Mouse (Mus musculus) heart, embryonic 12.5 days (tissue): ENCODE data around the gene BC048562. TPM values are rescaled to one million over a fixed set of nuclear protein-coding genes. Genes with fewer than 3 reads are reported as not detected.

Source experiments
- ATAC-seq: fragments of 200-750 bp; cut with Nextera tagmentation; 2 replicates; pipeline ENCODE4 v1.8.0; 2017; ENCODE audit warnings: moderate TSS enrichment, moderate library complexity; ENCODE audit not compliant: insufficient number of reproducible peaks, low FRiP score
- H3K27ac ChIP-seq: fragments of 300-500 bp; sonication (generic); 2 replicates; pipeline ENCODE4 v1.5.1; 2016; ENCODE audit warnings: mild to moderate bottlenecking, moderate library complexity; ENCODE audit not compliant: poor library complexity, severe bottlenecking
- H3K27me3 ChIP-seq: fragments of 300-500 bp; sonication (generic); replicated peaks from 2 replicates; pipeline ENCODE4 v1.6.1; 2016; ENCODE audit warnings: mild to moderate bottlenecking, moderate library complexity
- H3K36me3 ChIP-seq: fragments of 300-500 bp; sonication (generic); 2 replicates; pipeline ENCODE4 v1.6.1; 2016; ENCODE audit warnings: mild to moderate bottlenecking, moderate library complexity
- H3K4me1 ChIP-seq: fragments of 300-500 bp; sonication (generic); replicated peaks from 2 replicates; pipeline ENCODE4 v1.6.1; 2016; ENCODE audit warnings: mild to moderate bottlenecking
- H3K4me2 ChIP-seq: fragments of 300-500 bp; sonication (generic); 2 replicates; pipeline ENCODE4 v1.6.1; 2016; ENCODE audit warnings: mild to moderate bottlenecking, moderate library complexity
- H3K4me3 ChIP-seq: fragments of 300-500 bp; sonication (generic); 2 replicates; pipeline ENCODE4 v1.5.1; 2016; ENCODE audit warnings: mild to moderate bottlenecking
- H3K9ac ChIP-seq: fragments of 300-500 bp; sonication (generic); 2 replicates; pipeline ENCODE4 v1.6.1; 2016; ENCODE audit warnings: mild to moderate bottlenecking, moderate library complexity
- H3K9me3 ChIP-seq: fragments of 300-500 bp; sonication (generic); replicated peaks from 2 replicates; pipeline ENCODE4 v1.6.1; 2016; ENCODE audit warnings: mild to moderate bottlenecking, moderate library complexity
- WGBS: fragments of 180-500 bp; shearing (Covaris S2); methylation state at CpG from one replicate; pipeline ENCODE4 v1.1.7; 2016; 5-methylcytosine and 5-hydroxymethylcytosine counted together
- polyA plus RNA-seq: library from polyadenylated mRNA; unstranded; fragments of >200 nt; fragmentation: Nextera tagmentation; extraction: Ambion mirVana; gene quantifications from 2 replicates; pipeline ENCODE4 v1.2.1, GENCODE M21; 2016

The BC048562 gene
- polyA plus RNA-seq: not detected in 2 replicates

DNA sequence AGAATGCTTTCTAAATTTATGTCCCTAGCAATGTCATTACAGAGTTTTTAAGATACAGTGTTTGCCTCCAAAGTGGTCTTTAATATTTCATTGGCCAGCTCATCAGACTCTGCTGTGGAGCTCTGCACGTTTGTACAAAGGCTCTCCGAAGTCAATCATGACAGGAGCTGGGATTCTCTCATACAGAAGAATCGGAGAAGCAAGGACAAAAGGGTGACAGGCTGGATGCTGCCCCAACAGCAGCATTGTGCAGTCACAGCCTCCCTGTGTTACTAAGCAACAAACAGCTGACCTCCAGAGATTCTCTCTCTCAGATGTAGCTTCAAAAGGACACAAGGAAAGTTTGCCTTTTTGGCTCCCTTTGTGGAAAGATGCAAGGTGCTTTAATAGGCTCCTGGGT, at the start of gene BC048562:
BC048562 (plus strand) TSS at position 301 of the 400 bp plus-strand sequence.
- Histone ChIP-seq H3K4me2 (no peak within 1 kb of the TSS), H3K4me3 (no peak within 1 kb of the TSS), H3K27ac (no peak within 1 kb of the TSS), H3K9me3 (no peaks in the 10 kb centered on the region; the same call in 1 of the 2 replicates), H3K27me3 (no peaks in the 10 kb centered on the region), H3K36me3 (no peaks in the 10 kb centered on the region), H3K9ac (no peak within 1 kb of the TSS), H3K4me1 (peaks cover 20% of the 10 kb centered on the region)
- ATAC-seq: no peak
- 71% methylated on average over 3 of the region's 3 CpGs for WGBS

- ATAC-seq: no peak
- H3K4me2 ChIP-seq: no peak overlapping the region
- no peaks in the 10 kb centered on the region for H3K9me3 ChIP-seq
- H3K27ac ChIP-seq: no peak overlapping the region
- no peak overlapping the region for H3K9ac ChIP-seq
- peaks cover 95% of the 10 kb centered on the region for H3K36me3 ChIP-seq
- no peaks in the 10 kb centered on the region for H3K27me3 ChIP-seq
- WGBS: 81% methylated on average over 4 of the region's 4 CpGs
- H3K4me3 ChIP-seq: no peak overlapping the region
- H3K4me1 ChIP-seq: no peaks in the 10 kb centered on the region
These were observed 49.5 kb upstream of the BC048562 start for GRCm38 (mm10) chr9:108386816-108387215.

DNA sequence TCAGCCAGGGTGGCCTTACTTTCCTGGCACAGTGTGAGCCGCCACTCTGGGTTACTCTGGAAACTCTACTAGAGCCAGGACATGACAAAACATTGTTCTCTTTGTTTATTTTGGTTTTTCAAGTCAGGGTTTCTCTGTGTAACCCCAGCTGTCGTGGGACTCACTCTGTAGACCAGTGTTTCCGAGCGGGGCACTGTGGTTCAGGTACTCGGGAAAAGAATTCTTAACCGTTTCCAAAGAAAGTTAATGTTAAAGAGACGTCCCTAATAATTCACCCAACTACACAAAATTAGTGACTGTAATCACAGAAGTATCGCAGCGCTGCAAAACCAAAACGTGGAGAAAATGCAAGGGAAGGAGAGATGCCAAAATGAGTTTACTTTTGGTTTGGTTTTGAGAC, 47.7 kb upstream of the BC048562 start:
- H3K4me1 ChIP-seq: no peaks in the 10 kb centered on the region
- peaks cover 95% of the 10 kb centered on the region for H3K36me3 ChIP-seq
- H3K9ac ChIP-seq: no peak overlapping the region
- no peaks in the 10 kb centered on the region for H3K27me3 ChIP-seq
- no peak overlapping the region for H3K4me2 ChIP-seq
- 89% methylated on average over 10 of the region's 10 CpGs for WGBS
- no peak overlapping the region for H3K27ac ChIP-seq
- no peaks in the 10 kb centered on the region for H3K9me3 ChIP-seq
- no peak overlapping the region for H3K4me3 ChIP-seq
- ATAC-seq: no peak

DNA sequence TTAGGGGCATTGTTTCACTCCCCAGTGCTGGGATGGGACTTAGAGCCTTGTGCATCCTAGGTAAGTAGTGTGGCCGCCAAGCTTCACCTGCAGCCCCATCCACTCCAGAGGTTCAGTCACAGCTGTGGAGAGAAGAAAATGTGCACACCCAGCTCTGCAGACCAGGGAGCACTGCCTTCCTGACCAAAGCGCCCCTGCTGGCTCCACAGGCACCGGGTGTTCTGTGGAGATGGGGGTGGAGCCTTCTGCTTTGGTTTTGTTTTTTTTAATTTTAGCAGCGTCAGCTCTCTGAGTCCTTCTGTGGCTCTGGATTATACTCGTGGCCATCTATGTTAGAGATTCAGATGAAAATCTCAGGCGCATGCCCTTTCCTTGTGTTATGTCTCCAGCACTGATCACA, 47.1 kb upstream of the BC048562 start:
- no peaks in the 10 kb centered on the region for H3K27me3 ChIP-seq
- WGBS: 81% methylated on average over 6 of the region's 6 CpGs
- no peak overlapping the region for H3K4me3 ChIP-seq
- H3K4me2 ChIP-seq: no peak overlapping the region
- ATAC-seq: no peak
- no peaks in the 10 kb centered on the region for H3K9me3 ChIP-seq
- no peak overlapping the region for H3K9ac ChIP-seq
- H3K4me1 ChIP-seq: no peaks in the 10 kb centered on the region
- peaks cover 95% of the 10 kb centered on the region for H3K36me3 ChIP-seq
- H3K27ac ChIP-seq: no peak overlapping the region

- no peaks in the 10 kb centered on the region for H3K4me1 ChIP-seq
- H3K9ac ChIP-seq: no peak within 1 kb of the TSS
- peaks cover 69% of the 10 kb centered on the region for H3K36me3 ChIP-seq
- H3K27me3 ChIP-seq: no peaks in the 10 kb centered on the region
- no peak within 1 kb of the TSS for H3K27ac ChIP-seq
- no peak within 1 kb of the TSS for H3K4me3 ChIP-seq
- no peak within 1 kb of the TSS for H3K4me2 ChIP-seq
- 70% methylated on average over 18 of the region's 18 CpGs for WGBS
- H3K9me3 ChIP-seq: no peaks in the 10 kb centered on the region
- ATAC-seq: no peak
These were observed 43.6 kb upstream of the BC048562 start, which contains the start of gene 1700102P08Rik for GRCm38 (mm10) chr9:108392676-108393075. TSS of gene 1700102P08Rik (plus strand) at chr9:108392805.

DNA sequence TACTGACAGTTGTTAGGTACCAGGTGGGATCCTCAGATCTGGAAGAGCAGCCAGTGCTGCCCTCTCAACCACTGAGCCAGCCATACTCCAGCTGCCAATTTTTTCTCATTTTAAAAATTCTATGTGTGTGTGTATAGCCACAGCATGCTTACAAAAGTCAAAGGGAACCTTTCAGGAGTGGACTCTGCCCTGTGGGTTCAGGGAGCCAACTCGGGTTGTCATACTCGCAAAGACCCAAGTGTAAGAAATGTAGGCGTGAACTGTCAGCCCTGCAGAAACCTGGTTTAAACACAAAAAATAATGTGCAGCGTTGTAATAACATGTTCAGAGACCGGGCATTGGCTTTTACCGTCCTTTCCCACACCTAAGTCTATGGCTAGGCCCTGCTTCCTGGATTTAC, 42.1 kb upstream of the BC048562 start:
- H3K36me3 ChIP-seq: peaks cover 56% of the 10 kb centered on the region

GRCm38 (mm10) chr9:108395427-108395826, 40.9 kb upstream of the BC048562 start:
- H3K36me3 ChIP-seq: peaks cover 45% of the 10 kb centered on the region
- ATAC-seq: no peak
- H3K4me1 ChIP-seq: no peaks in the 10 kb centered on the region
- no peak overlapping the region for H3K9ac ChIP-seq
- H3K9me3 ChIP-seq: no peaks in the 10 kb centered on the region
- no peaks in the 10 kb centered on the region for H3K27me3 ChIP-seq
- H3K4me3 ChIP-seq: no peak overlapping the region
- 89% methylated on average over 1 of the region's 1 CpGs for WGBS
- no peak overlapping the region for H3K4me2 ChIP-seq
- no peak overlapping the region for H3K27ac ChIP-seq

More for the DNA sequence above, 42.1 kb upstream of the BC048562 start:
- no peak overlapping the region for H3K4me3 ChIP-seq
- no peaks in the 10 kb centered on the region for H3K27me3 ChIP-seq
- no peak overlapping the region for H3K9ac ChIP-seq
- no peaks in the 10 kb centered on the region for H3K9me3 ChIP-seq
- 94% methylated on average over 6 of the region's 6 CpGs for WGBS
- no peaks in the 10 kb centered on the region for H3K4me1 ChIP-seq
- no peak for ATAC-seq
- no peak overlapping the region for H3K27ac ChIP-seq
- no peak overlapping the region for H3K4me2 ChIP-seq

- no peak overlapping the region for H3K4me2 ChIP-seq
- no peak overlapping the region for H3K4me3 ChIP-seq
- H3K9ac ChIP-seq: no peak overlapping the region
- ATAC-seq: no peak
- H3K36me3 ChIP-seq: peaks cover 16% of the 10 kb centered on the region
- H3K27me3 ChIP-seq: no peaks in the 10 kb centered on the region
- WGBS: 83% methylated on average over 3 of the region's 3 CpGs
- no peak overlapping the region for H3K27ac ChIP-seq
- peaks cover 3% of the 10 kb centered on the region; the same call in 1 of the 2 replicates for H3K4me1 ChIP-seq
- no peaks in the 10 kb centered on the region for H3K9me3 ChIP-seq
These were observed 38.0 kb upstream of the BC048562 start for GRCm38 (mm10) chr9:108398324-108398723.

- ATAC-seq: no peak
- H3K4me2 ChIP-seq: no peak overlapping the region
- H3K27ac ChIP-seq: no peak overlapping the region
- H3K4me3 ChIP-seq: no peak overlapping the region
- no peaks in the 10 kb centered on the region for H3K27me3 ChIP-seq
- H3K4me1 ChIP-seq: peaks cover 3% of the 10 kb centered on the region; the same call in 1 of the 2 replicates
- no peak overlapping the region for H3K9ac ChIP-seq
- WGBS: 67% methylated on average over 7 of the region's 7 CpGs
- H3K9me3 ChIP-seq: no peaks in the 10 kb centered on the region
- H3K36me3 ChIP-seq: 0 out of 2 replicates have a peak, but pooled peaks cover 2% of the 10 kb centered on the region
These were observed 34.9 kb upstream of the BC048562 start for GRCm38 (mm10) chr9:108401186-108401960.

DNA sequence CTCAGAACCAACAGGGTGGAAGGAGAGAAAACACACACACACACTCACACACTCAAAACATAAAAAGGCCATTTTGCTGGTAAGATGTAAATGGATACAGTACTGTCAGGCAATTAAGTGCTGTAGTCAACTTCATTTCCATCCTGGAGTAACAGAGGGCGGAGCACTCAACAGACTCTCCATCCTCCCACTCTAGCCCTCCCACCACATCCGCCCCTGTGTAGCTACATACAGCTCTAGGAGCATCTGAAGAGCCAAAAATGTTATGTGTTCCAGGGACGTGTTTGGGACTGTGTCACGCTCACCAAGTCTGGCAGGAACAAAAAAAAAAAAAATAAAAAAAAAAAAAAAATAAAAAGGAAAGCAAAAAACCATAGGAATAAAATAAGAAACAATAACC, 33.2 kb upstream of the BC048562 start:
- no peaks in the 10 kb centered on the region for H3K27me3 ChIP-seq
- no peak overlapping the region for H3K9ac ChIP-seq
- 83% methylated on average over 4 of the region's 4 CpGs for WGBS

GRCm38 (mm10) chr9:108404451-108404850, 31.8 kb upstream of the BC048562 start:
- no peaks in the 10 kb centered on the region for H3K27me3 ChIP-seq
- H3K27ac ChIP-seq: no peak overlapping the region
- H3K4me2 ChIP-seq: no peak overlapping the region
- no peaks in the 10 kb centered on the region for H3K36me3 ChIP-seq
- H3K4me1 ChIP-seq: peaks cover 3% of the 10 kb centered on the region; the same call in 1 of the 2 replicates
- no peaks in the 10 kb centered on the region for H3K9me3 ChIP-seq
- WGBS: 69% methylated on average over 8 of the region's 8 CpGs
- no peak for ATAC-seq
- no peak overlapping the region for H3K4me3 ChIP-seq
- H3K9ac ChIP-seq: no peak overlapping the region

More for the DNA sequence above, 33.2 kb upstream of the BC048562 start:
- Histone ChIP-seq H3K4me2 (no peak overlapping the region), H3K9me3 (no peaks in the 10 kb centered on the region), H3K36me3 (no peaks in the 10 kb centered on the region), H3K27ac (no peak overlapping the region), H3K4me1 (peaks cover 3% of the 10 kb centered on the region; the same call in 1 of the 2 replicates), H3K4me3 (no peak overlapping the region)
- no peak for ATAC-seq
